Mouse (Mus musculus) A20 (cell line): Measurements from ENCODE around the gene Brd1.
A peak's percentile ranks its signal among the peaks of the same experiment; 100 is the strongest.

Source experiments
- DNase-seq: peaks from one replicate; pipeline ENCODE4 v3.0.0-alpha.2; 2011; ENCODE audit warnings: low read depth, low spot score

Gene Brd1

GRCm38 (mm10) chr15:88688120-88688519 is 45.9 kb downstream of the Brd1 start:
- DNase-seq = no peak

- DNase-seq = no peak
These were observed 47.3 kb downstream of the Brd1 start for GRCm38 (mm10) chr15:88686725-88687124.

DNA sequence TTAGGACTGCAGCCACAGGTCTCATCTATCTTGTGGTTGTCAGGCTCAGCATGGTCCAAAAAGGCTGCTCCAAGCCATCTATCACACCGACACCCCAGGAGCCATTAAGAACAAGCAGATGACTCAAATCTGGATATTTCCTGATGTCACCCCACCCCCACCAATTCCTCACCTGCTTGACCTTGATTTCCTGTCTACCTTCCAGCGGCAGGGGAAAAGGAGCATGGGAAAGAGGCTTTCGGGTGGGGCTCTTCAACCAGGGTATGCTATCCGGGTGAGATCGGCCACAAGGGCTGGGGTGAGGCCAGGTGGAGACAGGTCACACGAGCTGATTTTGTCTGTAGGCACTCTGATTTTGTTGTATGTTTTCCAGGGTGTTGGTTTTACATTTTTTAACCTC is 50.0 kb downstream of the Brd1 start:
- DNase-seq = no peak

DNA sequence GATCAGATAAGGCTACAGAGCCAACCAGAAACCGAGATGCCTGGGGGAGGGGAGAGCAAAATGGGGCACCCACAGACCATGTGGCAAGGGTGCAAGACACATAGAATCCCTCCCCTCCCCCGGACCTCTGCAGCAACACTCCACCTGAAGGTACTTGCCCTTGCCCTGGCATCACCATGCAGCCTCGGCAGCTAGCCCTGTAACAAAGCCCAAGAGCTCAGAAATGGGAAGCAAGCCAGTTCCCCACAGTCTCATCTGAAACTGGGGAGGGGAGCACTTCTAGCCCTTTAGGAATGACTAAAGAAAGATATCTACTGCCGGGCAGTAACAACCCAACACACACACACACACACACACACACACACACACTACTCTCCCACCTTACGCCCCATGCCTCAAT is 53.1 kb downstream of the Brd1 start:
- no peak for DNase-seq

DNA sequence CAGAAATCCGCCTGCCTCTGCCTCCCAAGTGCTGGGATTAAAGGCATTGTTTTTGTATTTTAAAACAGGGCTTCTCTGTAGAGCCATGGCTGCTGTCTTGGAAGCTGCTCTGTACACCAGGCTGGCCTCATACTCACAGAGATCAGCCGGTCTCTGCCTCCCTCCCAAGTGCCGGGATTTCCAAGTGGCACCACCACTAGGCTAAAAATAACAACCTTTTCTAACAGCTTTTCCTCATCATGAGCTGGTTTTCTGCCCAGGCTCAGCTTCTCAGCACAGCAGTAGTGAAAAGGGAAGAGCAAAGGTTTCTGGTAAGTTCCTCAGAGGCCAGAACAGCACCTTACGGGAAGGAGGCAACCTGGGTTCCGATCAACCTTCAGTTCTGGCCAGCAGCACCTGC is 56.5 kb downstream of the Brd1 start:
- DNase-seq = no peak

DNA sequence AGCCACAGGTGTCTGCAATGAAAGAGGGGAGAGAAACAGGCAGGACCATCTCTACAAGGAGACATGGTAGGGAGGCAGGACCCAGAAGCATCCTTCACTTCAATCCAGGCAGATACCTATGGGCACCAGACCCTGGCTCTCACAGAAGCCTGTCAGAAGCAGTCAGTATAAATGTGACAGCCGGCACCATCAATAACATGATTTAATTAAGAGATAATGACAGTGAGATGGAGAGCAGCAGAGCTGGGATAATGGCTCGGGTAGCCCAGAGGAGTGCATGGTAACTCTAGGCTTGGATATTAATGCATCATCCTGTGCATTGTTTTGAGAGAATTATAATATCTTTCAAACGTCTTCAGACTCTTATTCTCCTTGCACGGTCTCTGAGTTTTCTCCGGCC is 58.0 kb downstream of the Brd1 start:
- no peak for DNase-seq

GRCm38 (mm10) chr15:88668693-88669092 is 65.3 kb downstream of the Brd1 start:
- no peak for DNase-seq

DNA sequence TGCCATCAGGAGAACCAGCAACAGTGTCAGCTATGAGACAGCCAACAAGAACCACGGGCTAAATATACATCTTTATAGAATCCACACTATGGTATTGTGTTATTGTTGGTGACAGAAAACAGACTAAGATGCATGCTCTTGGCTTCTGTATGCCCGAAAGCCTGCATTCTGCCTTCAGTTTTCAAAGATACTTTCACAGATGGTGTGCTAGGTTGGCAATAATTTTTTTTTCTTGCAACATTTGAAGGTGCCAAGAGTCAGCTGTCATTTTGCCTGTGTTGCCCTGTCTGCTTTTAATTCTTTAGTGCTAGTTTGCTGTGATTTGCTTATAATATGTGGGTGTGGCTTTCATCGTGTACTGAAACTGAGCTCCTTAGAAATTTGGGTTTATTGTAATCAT is 66.4 kb downstream of the Brd1 start:
- no peak for DNase-seq

- DNase-seq = no peak
These were observed 68.2 kb downstream of the Brd1 start for GRCm38 (mm10) chr15:88665846-88666245.

DNA sequence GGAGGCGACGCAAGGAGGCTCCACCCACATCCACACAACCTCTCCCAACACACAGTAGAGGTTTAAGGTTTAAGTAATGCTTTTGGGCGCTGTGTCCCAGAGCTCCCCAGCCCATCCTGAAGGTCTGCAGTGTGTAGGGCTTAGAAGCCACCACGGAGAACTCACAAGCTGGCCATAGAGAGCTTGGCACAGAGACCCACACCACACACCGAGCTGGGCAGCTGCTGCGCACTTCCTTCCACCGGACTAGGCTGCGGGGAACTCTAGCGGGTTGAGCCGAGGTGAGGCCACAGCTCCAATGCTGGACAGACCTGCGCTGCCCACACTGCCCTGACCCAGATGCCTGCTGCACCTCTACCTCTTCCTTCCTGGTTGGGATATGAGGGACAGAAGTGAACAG is 71.0 kb downstream of the Brd1 start:
- no peak for DNase-seq

DNA sequence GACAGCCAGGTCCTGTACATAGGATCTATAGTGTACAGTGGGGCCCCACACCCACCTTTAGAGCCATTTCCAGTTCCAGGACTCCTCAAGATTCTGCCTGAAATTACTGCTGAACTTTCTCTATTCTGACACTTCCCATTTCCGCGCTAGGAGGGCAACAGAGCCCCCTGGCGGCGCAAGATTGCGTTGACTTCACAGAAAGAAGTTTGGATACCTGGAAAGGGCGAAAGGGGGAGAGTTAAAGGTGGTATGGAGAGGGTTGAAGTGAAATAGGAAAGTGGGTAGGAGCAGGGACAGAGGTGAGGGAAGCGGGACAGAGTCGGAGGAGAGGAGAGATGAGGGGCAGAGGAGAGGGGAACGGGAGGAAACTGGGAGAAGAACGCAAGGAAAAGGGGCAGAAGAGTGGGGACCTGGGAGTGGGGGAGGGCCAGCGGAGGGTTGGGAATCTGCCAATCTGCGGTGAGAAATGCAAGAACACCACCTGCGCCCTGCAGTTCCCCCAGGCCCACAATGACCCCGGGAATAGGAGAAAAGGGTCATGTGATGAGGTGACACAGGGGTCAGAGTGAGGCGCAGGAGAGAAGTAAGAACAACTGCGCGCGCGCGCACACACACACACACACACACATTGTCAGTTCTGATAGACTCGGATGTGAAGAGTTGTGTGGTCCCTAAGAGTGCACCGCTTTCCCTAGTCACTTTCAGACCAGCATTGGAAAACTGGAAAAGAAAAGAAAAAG is 71.8 kb downstream of the Brd1 start:
- peak; percentile 45 for DNase-seq

- DNase-seq = no peak
These were observed 72.4 kb downstream of the Brd1 start for GRCm38 (mm10) chr15:88661654-88662053.

GRCm38 (mm10) chr15:88652006-88652405 is 82.0 kb downstream of the Brd1 start:
- no peak for DNase-seq

DNA sequence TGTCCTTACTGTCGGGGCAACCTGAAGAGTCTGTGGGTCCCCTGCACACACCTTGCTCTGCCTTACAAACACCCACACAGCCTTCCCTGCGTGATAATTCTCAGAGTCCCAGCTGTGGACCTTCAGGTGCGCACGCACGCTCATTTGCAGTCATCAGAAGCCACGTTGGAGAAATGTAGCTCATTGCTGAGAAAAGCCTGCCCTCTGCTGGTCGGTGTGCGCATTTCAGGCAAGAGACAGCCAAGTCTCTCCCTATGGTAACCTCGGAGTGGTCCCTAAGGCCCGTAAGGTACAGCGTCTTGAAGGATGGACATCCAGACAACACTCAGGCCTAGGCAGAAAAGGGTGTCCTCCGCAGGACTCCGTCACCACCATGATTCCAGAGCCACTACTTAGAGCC is 83.0 kb downstream of the Brd1 start:
- DNase-seq = peak; percentile 54
